Mouse (Mus musculus) forebrain, embryonic 14.5 days (tissue): ENCODE data around the gene Gm14597. TPM values are rescaled to one million over a fixed set of nuclear protein-coding genes. Genes with fewer than 3 reads are reported as not detected.

Experiments
- polyA plus RNA-seq: library from polyadenylated mRNA; unstranded; fragments of >200 nt; fragmentation: Nextera tagmentation; extraction: Ambion mirVana; gene quantifications from 2 replicates; pipeline ENCODE4 v1.2.1, GENCODE M21; 2014

The Gm14597 gene
- polyA plus RNA-seq, 1 experiment from 2014 or later = not detected

Other genes starting within 250 kb of the Gm14597 start
- gene Mospd1, start 238.5 kb downstream of the Gm14597 start, polyA plus RNA-seq = 71.0 and 71.7 TPM in 2 replicates
- not detected in 2 replicates for gene Etd, start 174.1 kb downstream of the Gm14597 start, polyA plus RNA-seq
- gene Rtl8c, start 947 bp downstream of the Gm14597 start, polyA plus RNA-seq = 131 and 144 TPM in 2 replicates
- gene Rtl8a, start 34.7 kb upstream of the Gm14597 start, polyA plus RNA-seq = 145 and 165 TPM in 2 replicates
- 115 and 145 TPM in 2 replicates for gene Rtl8b, start 61.4 kb upstream of the Gm14597 start, polyA plus RNA-seq
- 0.24 and 0.25 TPM in 2 replicates for gene 4930502E18Rik, start 115.8 kb upstream of the Gm14597 start, polyA plus RNA-seq
- gene 1700013H16Rik, start 148.9 kb upstream of the Gm14597 start, polyA plus RNA-seq = not detected in 2 replicates
- not detected in 2 replicates for gene Zfp36l3, start 167.4 kb upstream of the Gm14597 start, polyA plus RNA-seq
- 0.83 and 1.1 TPM in 2 replicates for gene Xlr, start 188.7 kb upstream of the Gm14597 start, polyA plus RNA-seq